Mouse (Mus musculus) heart, embryonic 11.5 days (tissue): ENCODE measurements around the gene Myo1b. TPM values are rescaled to one million over a fixed set of nuclear protein-coding genes. Genes with fewer than 3 reads are reported as not detected.

Source experiments
- ATAC-seq: fragments of 200-750 bp; cut with Nextera tagmentation; replicated peaks from 2 replicates; pipeline ENCODE4 v1.8.0; 2017; ENCODE audit warnings: moderate library complexity; ENCODE audit not compliant: insufficient number of reproducible peaks, low FRiP score, low TSS enrichment
- H3K27ac ChIP-seq: fragments of 300-500 bp; sonication (generic); 2 replicates; pipeline ENCODE4 v1.5.1; 2014; ENCODE audit warnings: mild to moderate bottlenecking, low read depth, low read length
- H3K27me3 ChIP-seq: fragments of 300-500 bp; sonication (generic); 2 replicates; pipeline ENCODE4 v1.6.1; 2014; ENCODE audit warnings: mild to moderate bottlenecking, low read length, mixed read lengths; ENCODE audit not compliant: control insufficient read depth, insufficient read depth
- H3K36me3 ChIP-seq: fragments of 300-500 bp; sonication (generic); 2 replicates; pipeline ENCODE4 v1.6.1; 2014; ENCODE audit warnings: mild to moderate bottlenecking, low read length, moderate library complexity, mixed read lengths; ENCODE audit not compliant: control insufficient read depth, insufficient read depth
- H3K4me1 ChIP-seq: fragments of 300-500 bp; sonication (generic); 2 replicates; pipeline ENCODE4 v1.6.1; 2014; ENCODE audit warnings: low read length; ENCODE audit not compliant: control insufficient read depth, insufficient read depth
- H3K4me2 ChIP-seq: fragments of 300-500 bp; sonication (generic); 2 replicates; pipeline ENCODE4 v1.6.1; 2014; ENCODE audit warnings: mild to moderate bottlenecking, moderate library complexity
- H3K4me3 ChIP-seq: fragments of 300-500 bp; sonication (generic); 2 replicates; pipeline ENCODE4 v1.5.1; 2014; ENCODE audit warnings: low read depth, low read length
- H3K9ac ChIP-seq: fragments of 300-500 bp; sonication (generic); 2 replicates; pipeline ENCODE4 v1.6.1; 2014; ENCODE audit warnings: mild to moderate bottlenecking, low read depth, low read length, moderate library complexity
- H3K9me3 ChIP-seq: fragments of 300-500 bp; sonication (generic); replicated peaks from 2 replicates; pipeline ENCODE4 v1.6.1; 2016; ENCODE audit warnings: low read length; ENCODE audit not compliant: control insufficient read depth
- WGBS: fragments of 180-500 bp; shearing (Covaris S2); extraction: QIAGEN DNeasy Blood & Tissue Kit; methylation state at CpG from one replicate; pipeline ENCODE4 v1.1.7; 2014; ENCODE audit not compliant: insufficient replicate concordance; 5-methylcytosine and 5-hydroxymethylcytosine counted together
- polyA plus RNA-seq: library from polyadenylated mRNA; unstranded; fragments of >200 nt; fragmentation: Nextera tagmentation; extraction: Ambion mirVana; gene quantifications from 2 replicates; pipeline ENCODE4 v1.2.1, GENCODE M21; 2014

Myo1b gene
- polyA plus RNA-seq, 1 experiment from 2014 or later = 51.8 TPM

GRCm38 (mm10) chr1:51729407-51729806 is 186.5 kb downstream of the Myo1b start:
- Histone ChIP-seq H3K27me3 (no peaks in the 10 kb centered on the region), H3K9ac (no peak overlapping the region), H3K27ac (no peak overlapping the region), H3K36me3 (no peaks in the 10 kb centered on the region), H3K4me2 (no peak overlapping the region), H3K4me1 (no peaks in the 10 kb centered on the region), H3K4me3 (no peak overlapping the region), H3K9me3 (0 out of 2 replicates have a peak, but pooled peaks cover 3% of the 10 kb centered on the region)
- ATAC-seq = no peak
- WGBS = 83% methylated on average over 1 of the region's 1 CpGs

- 0 out of 2 replicates have a peak, but pooled peaks cover 3% of the 10 kb centered on the region for H3K9me3 ChIP-seq
- H3K27me3 ChIP-seq = no peaks in the 10 kb centered on the region
- no peak overlapping the region for H3K27ac ChIP-seq
- H3K4me3 ChIP-seq = no peak overlapping the region
- no peak for ATAC-seq
- no peak overlapping the region for H3K4me2 ChIP-seq
- no peaks in the 10 kb centered on the region for H3K4me1 ChIP-seq
- 78% methylated on average over 4 of the region's 4 CpGs for WGBS
- no peak overlapping the region for H3K9ac ChIP-seq
- H3K36me3 ChIP-seq = no peaks in the 10 kb centered on the region
Measured at GRCm38 (mm10) chr1:51728816-51729215, 187.1 kb downstream of the Myo1b start.

GRCm38 (mm10) chr1:51719897-51720673 is 195.8 kb downstream of the Myo1b start:
- H3K4me2 ChIP-seq = no peak overlapping the region
- H3K4me3 ChIP-seq = no peak overlapping the region
- no peak overlapping the region for H3K27ac ChIP-seq
- 72% methylated on average over 9 of the region's 9 CpGs for whole genome bisulfite sequencing
- H3K9ac ChIP-seq = no peak overlapping the region
- no peaks in the 10 kb centered on the region for H3K36me3 ChIP-seq
- no peaks in the 10 kb centered on the region for H3K4me1 ChIP-seq
- H3K9me3 ChIP-seq = no peaks in the 10 kb centered on the region
- no peak for ATAC-seq
- H3K27me3 ChIP-seq = no peaks in the 10 kb centered on the region

GRCm38 (mm10) chr1:51710831-51711230 is 205.0 kb downstream of the Myo1b start:
- H3K36me3 ChIP-seq = no peaks in the 10 kb centered on the region
- ATAC-seq = no peak
- H3K9ac ChIP-seq = no peak overlapping the region
- no peaks in the 10 kb centered on the region for H3K27me3 ChIP-seq
- 64% methylated on average over 2 of the region's 2 CpGs for WGBS
- no peak overlapping the region for H3K4me3 ChIP-seq
- H3K9me3 ChIP-seq = no peaks in the 10 kb centered on the region
- H3K27ac ChIP-seq = no peak overlapping the region
- H3K4me2 ChIP-seq = no peak overlapping the region
- no peaks in the 10 kb centered on the region for H3K4me1 ChIP-seq

- Histone ChIP-seq H3K4me2 (no peak overlapping the region), H3K27me3 (no peaks in the 10 kb centered on the region), H3K9ac (no peak overlapping the region), H3K9me3 (no peaks in the 10 kb centered on the region), H3K36me3 (no peaks in the 10 kb centered on the region), H3K4me3 (no peak overlapping the region), H3K4me1 (no peaks in the 10 kb centered on the region), H3K27ac (no peak overlapping the region)
- ATAC-seq = no peak
- WGBS = 85% methylated on average over 3 of the region's 3 CpGs
Measured at GRCm38 (mm10) chr1:51706106-51706505, 209.8 kb downstream of the Myo1b start.

GRCm38 (mm10) chr1:51704610-51705009 is 211.3 kb downstream of the Myo1b start:
- 75% methylated on average over 4 of the region's 4 CpGs for WGBS
- no peak overlapping the region for H3K9ac ChIP-seq
- no peak for ATAC-seq

More at GRCm38 (mm10) chr1:51704610-51705009, 211.3 kb downstream of the Myo1b start:
- Histone ChIP-seq H3K27ac (no peak overlapping the region), H3K9me3 (no peaks in the 10 kb centered on the region), H3K27me3 (no peaks in the 10 kb centered on the region), H3K4me3 (no peak overlapping the region), H3K4me1 (no peaks in the 10 kb centered on the region), H3K36me3 (no peaks in the 10 kb centered on the region), H3K4me2 (no peak overlapping the region)

Other genes starting within 250 kb of the Myo1b start
- gene Stat4, start 71.1 kb upstream of the Myo1b start, polyA plus RNA-seq = 2.1 and 2.7 TPM in 2 replicates
- gene Stat1, start 203.4 kb upstream of the Myo1b start, polyA plus RNA-seq = 28.5 and 31.2 TPM in 2 replicates